Mouse (Mus musculus) liver, adult (tissue): ENCODE data around the gene Klhl2.

Experiments
- GATA4 ChIP-seq: IDR thresholded peaks from 2 replicates; pipeline ENCODE4 v1.6.1; 2014; ENCODE audit warnings: mild to moderate bottlenecking, low read length; ENCODE audit not compliant: insufficient replicate concordance

Klhl2 gene

DNA sequence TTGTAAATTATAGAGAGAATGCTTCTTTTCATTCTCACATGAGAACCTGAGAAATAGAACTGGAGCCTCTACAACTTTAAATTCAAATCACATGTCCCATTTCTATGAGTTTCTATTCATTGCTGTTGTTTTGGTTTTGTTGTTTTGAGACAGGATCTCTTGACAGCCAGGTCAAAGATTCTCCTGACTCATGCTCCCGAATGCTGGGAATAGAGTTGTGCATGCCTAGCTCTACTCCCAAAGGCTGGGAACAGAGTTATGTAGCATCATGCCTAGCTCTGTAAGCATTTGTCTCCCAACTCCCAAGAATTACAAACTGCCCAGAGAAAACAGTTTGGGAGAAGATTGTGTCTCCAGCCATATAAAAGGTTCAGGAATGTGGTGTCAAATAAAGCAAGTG is 87.1 kb downstream of the Klhl2 start:
- TF ChIP-seq GATA4, result no peak

DNA sequence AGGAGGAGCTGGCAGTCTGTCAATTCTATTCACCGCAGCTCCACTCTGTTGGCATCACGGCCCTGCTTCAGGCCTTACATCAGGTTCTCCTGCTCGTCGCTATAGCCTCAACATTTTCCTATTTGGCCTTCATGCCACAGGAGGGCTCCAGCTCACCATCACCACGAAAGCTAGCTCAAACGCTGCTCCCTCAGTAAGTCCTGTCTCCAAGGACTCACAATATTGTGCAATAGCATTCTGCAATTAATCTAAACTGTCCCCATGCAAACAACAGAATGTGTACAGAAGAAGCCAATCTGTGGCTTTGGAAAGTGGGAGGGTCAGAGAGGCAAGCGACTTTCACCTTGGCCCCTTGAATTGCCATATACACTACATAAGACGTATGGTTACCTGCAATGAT is 88.4 kb downstream of the Klhl2 start:
- TF ChIP-seq GATA4, result no peak

DNA sequence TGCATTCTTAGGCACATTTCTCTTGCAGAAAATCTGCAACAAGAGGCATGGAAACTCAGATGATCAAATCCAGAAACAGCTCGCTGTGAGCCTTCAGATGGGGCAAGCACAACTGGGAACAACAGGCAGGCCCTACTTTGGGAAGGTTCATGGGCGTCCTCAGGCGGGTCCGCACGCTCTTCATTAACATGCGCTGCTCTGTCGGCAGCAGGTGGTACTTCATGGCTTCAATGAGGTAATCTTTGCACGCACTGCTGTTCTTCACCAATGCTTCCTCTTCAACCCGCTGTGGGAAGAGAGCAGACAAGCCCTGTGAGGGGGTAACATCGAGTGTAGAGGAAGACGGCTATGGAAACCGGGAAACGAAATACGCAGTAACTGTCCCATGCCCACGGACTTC is 91.9 kb downstream of the Klhl2 start:
- no peak for TF ChIP-seq GATA4

DNA sequence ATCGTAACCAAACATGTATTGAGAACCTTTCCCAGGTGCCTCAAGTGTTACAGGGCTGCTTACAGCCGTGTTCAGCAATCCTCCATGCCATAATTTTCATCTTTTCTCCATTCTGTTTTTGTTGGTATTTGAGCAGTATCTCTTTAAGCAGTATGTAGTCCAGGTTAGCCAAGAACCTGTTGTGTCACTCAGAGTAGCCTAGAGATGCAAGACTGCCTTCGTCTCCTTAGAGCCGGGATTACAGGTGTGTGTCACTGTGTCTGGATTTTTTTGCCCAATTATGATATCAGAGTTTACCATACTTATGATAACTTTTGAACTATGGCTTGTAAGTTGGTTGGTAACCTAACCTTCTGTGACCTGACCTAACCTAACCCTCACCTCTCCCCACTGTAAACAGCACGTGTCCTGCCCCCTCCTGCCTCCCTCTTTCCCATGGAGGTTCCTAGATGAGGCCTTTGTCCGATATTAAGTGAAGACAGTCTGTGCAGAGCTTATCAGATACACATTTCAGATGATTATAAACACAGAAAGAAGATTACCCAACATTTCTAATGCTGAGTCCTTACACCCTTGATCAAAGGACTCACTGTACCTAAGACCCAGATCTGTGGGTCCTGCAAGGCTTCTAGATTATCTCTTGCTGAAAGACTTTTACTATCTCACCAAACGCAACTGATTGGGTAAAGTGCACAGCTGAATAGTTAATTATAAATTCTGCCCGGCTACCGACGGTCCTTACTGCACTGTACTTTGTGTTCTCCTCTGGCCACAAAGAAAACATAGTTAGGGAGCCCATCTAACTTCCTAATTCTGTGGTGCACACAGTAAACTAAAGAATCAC is 103.4 kb downstream of the Klhl2 start:
- TF ChIP-seq GATA4, result peak; percentile 58; the same call in 1 of the 2 replicates

DNA sequence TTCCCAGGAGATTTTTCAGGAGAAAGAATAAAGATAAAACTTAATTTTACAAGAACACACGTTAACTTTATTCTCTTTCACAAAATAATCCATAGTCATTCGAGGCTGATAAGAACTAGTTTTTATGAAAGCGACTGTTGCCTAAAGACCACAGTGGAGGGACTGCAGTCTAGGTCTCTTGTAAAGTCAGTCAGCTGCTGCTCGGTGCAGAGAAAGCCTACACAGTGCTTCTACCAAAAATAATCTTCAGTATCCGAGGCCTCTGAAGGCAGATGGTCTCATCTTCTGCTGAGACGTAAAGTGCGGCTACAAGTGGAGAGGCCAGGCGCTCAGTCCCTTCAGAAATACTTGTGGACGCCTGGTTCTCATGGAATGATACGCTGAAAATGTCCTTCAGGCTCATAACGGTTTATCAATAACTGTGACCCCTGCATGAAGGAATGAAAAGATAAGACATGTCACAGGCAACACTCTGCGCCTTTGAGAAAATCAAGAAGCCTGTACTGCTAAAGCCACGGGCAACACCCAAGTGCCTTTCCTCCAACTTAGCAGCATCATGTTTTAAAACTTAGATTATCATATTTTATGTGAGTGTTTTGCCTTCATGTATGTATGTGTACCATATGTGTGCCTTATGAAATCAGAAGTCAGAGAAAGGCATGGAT is 109.1 kb downstream of the Klhl2 start:
- no peak for TF ChIP-seq GATA4

DNA sequence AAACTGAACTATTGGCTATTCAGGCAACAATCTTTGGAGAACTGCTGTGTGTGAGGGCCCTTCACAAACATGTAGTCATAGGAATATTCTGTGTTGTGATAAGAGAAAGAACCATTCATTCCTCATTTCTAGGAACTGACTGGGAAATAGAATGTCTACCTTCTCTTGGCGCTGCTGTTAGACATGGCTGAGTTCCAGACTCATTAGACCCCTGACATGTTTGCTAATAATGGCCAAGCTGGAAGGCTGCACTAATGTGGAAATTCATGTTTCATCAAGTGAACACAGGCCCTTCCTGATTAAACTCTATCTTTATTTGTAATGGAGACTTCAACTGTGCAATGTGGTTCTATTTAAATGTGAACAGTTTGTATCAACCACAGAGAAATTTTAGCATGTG is 110.9 kb downstream of the Klhl2 start:
- TF ChIP-seq GATA4, result no peak

DNA sequence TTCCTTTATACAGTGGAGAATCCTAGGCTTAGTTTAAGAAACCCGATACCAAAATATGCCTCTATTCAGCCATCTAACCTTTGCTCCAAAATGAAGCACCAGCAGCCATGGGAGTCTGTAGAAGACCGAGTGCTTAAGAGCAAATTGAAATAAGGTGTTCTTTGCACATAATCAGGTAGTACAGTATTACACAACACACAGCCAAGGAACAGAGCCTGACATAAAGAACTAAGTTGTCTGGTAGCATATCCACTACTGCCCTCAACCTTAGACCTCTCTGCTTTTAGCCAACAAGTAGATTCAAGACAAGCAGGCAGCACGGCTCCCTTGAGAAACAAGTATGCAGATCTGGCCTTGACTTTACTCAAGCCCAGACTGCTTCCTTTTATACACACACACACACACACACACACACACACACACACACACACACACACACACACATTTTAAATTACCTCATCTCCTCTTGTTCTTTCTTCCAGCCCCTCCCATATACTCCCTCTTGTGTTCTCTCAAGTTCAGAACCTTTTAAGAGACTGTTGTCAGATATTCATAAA is 113.0 kb downstream of the Klhl2 start:
- TF ChIP-seq GATA4, result no peak

DNA sequence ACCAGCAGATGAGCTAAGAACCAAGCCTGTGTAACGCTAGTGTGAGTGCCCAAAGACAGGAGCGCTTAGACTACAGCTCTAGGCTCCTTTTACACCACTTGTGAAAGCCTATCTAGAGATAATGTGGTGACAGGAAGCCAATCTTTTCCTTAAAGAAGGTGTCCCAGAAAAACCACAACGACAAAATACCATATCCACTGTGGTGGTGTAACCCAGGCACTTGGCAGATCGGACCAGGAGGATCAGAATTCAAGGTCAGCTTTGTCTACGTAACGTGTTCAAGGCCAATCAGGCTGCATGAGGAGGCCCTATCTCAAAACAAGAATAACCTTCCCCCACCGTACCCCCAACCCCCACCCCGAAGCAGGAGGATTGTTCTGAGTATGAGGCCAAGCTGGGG is 114.7 kb downstream of the Klhl2 start:
- TF ChIP-seq GATA4, result no peak

DNA sequence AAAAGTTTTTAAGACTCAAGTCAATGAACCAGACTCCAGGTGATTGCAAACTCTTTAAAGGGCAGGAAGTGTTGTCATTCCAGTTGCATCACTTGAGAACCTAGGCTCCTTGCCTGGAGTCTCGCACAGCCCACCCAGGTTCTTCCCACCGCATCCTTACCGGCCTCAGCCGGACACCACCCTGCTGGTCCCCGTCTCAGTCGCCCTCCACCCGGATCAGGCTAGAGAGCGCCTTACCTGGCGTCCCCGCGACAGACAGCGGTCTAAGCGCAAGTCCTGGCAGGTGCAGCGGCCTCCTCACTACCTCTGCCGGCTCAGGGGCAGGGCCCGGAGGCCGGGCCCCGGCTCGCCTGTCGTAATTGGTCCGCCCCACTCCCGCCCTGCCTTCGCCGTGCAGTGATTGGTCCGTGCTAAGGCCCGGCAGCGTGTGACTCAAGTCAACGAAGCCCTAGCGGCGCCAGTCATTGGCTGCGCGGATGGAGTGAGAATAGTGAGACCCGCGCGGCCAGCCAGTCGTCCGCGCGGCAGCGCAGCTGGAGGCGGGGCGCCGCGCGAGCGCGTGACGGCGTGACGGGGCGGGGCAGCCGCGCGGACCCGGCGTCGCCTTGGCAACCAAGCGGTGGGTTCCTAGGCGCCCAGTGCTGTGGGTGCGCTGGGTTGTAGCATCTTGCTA is 116.4 kb downstream of the Klhl2 start, which contains the start of gene Msmo1:
Msmo1 (minus strand) TSS at position 522 of the 673 bp plus-strand sequence.
- no peak for TF ChIP-seq GATA4

DNA sequence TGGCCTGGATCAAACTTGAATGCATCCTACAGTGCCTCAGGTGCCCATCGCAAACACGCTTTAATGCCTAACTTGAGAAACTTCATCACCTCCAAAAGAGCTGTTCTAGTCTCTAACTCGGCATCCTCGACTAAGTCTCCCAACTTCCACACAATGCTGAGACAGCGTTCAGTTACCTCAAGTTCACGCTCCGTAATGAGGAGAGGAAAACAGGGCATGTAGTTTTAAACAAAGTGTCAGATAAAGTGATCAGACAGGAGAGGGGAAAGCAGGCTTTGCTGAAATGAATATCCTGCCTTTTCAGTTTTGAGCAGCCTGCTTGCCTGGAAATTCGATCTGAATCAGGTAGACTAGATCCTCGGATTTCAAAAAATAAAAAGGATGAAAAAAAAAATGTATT is 117.2 kb downstream of the Klhl2 start:
- no peak for TF ChIP-seq GATA4

DNA sequence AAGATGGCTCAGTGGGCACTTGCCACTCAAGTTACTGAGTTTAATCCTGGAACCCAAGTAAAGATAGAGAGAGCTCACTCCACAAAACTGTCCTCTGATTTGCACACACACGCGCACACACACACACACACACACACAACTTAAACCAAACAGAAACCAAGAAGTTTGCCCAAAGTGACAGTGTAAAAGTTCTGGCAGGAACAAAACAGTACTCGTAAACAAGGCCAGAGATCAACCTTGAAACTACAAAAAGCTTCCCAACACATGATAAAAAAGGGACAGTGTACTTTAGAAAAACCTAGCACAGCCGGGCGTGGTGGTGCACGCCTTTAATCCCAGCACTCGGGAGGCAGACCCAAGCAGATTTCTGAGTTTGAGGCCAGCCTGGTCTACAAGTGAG is 121.7 kb downstream of the Klhl2 start:
- no peak for TF ChIP-seq GATA4

DNA sequence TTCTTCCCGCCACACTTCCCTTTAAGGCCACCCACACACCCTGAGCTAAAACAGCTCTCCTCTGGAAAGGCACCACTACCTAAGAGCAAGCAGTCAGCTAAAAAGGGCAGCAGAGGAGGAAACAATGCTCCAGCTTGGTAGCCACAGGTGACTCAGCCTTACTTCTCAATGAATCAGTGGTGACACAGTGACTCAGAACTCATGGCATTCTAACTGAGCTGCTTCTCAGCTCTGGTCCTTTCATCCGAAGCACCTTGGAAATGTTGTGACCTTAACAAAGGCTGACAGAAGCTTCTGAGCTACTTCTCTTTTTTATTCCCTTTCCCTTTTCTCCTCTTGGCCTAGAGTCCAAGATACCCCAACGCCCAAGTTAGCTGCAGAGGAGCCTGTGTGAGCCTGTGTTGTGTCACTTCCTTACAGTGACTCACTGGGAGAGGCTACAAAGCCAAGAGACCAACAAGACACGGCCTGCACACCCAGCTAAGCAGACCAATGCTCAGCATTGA is 123.6 kb downstream of the Klhl2 start:
- no peak for TF ChIP-seq GATA4

DNA sequence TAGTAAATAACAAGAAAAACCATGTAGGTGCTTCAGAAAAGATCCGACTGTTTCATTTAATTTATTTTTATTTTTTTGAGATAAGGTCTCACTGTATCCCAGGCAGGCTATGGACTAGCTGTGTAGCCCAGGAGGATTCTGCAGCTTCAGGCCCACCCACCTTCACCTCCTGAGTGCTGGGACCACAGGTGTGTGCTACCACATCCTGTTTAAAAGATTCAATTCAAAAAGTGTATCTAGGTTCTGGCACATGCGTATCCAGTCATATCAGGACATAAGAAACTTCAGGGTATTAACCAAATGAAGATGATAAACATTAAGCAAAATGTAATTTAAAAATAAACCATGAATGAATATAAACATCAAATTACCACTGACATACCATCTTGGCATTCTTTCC is 126.6 kb downstream of the Klhl2 start:
- TF ChIP-seq GATA4, result no peak

DNA sequence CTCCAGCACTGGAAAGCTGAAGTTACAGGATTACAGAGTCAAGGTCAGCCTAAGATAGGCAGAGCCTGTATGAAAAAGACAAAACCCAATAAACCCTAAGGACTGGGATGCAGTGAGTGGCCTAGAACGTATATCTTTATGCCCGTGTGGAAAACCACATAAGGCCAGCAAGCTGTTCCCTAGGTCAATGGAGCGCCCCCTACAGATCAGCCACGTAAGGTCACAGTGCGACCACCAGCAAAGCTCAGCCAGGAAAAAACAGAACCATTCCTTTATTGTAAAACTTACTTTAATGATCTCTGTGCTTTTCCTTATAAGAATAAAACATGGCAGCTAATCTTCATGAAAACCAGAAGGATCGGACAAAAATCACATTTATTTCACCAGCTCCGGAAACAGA is 131.9 kb downstream of the Klhl2 start:
- TF ChIP-seq GATA4, result no peak

DNA sequence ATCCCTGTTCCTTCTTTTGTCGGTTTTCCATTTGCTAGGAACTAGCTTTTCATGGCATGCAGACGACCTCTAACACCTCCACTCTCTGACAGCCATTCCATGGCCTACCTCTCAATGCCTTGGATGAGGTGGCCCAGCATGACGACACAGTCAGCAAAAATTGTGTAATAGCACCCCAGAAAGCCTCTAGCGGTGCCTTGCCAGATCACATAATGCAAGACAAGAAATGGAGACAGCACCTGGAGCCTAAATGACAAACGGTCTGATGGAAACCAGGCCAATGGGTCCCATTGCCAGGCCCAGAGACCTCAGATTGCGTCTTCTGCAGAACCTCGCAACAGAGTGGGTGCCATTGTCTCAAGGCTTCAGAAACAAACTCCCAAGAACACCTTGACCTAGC is 137.3 kb downstream of the Klhl2 start:
- TF ChIP-seq GATA4, result no peak
